Mouse (Mus musculus): ENCODE measurements at regions not wholly inside any gene's neighbourhood (a gene's known extent, or its start where the extent isn't known, plus 50 kb on each side); places are given as distances from the start of the nearest gene placed in this dataset.
"Not testable (repeated sequence)": the region's sequence is repeated elsewhere in the genome, so short reads cannot be mapped to it uniquely, and the experiment has no call there.

DNA sequence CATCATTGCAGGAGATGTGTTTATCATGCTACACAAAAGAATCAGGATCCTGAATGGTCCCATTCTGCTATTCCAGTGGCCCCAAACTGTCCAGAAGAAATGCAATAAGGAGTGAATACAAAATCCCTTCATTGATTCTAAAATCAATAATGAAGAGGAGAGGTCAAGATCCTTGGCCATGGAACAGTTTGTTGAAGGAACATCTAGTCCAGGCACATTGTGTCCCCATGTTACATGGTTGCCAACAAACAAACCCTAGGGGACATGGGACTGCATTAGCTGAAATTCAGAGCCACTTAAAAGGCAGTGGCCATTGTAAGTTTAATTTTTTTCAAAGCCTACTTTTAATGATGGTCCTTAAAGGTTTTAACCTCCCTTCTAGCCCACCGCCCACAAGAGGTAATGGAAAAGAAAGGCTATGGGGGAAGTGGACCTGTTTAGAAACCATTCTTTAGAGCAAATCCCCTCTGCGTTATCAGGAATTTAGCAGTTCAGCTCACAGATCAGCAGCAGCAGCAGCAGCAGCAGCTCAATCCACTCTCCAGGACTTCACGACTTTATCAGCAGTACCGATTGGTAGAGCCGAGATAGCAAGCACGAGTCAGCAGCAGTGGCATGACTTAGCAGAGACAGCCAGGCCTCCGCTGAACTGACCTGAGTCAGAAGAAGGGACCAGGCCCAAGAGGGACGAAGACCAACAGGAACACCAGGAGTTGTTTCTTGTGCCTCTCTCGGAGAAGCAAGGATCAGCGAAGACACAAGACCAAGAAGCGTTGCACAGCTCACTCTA lies 268.3 kb downstream of the Setd4 start:
- DNase-seq, result no peak

DNA sequence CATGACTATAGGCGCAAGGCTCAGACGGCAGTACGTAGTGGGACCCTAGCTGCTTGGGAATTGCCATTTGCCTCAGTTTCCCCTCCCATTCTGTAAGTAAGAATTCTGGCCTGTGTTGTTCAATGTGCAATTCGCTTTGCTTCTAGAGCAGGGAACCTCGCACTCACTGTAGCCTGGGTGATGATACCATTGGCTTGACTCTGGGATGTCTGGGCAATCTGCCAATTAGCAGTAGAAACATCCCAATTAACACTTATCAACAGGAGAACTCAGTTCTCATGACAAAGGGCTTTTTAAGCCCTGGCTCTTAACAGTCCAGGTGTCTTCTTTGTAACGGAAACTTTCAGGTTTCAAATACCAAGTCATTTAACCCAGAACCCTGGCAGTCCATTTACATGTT lies 270.2 kb downstream of the Setd4 start:
- DNase-seq, result no peak

DNA sequence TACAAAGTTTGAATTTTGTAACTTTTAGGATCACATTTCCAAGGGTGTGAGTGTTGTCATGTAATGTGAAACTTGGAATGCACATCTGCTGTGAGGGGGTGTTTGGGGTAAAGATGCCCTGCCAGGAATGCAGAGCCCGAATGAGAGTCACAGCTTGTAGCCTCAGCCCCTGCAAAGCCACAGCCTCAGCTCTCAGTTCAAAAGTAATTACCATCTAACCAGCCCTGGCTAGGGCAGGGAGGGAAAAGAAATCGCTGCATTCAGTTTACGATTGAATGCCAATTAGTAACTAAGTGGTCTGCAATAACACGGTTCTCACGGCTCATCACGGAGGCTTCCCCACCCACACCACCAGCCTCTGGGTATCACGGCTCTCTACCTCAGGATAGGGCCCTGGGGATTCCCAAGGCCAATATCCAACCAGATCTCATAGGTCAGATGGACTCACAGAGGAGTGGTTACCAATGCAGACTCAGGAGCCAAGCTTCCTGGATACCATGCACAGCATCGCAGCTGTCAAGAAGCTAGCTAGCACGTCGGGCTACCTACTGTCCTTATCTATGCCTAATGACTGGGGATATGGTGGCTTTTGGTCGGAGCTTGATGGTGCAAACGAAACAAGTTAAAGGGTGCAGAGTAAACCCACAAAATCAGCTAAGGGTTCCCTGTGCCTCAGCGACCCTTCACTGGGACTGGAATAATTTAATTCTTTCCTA lies 275.0 kb downstream of the Setd4 start:
- DNase-seq, result no peak

DNA sequence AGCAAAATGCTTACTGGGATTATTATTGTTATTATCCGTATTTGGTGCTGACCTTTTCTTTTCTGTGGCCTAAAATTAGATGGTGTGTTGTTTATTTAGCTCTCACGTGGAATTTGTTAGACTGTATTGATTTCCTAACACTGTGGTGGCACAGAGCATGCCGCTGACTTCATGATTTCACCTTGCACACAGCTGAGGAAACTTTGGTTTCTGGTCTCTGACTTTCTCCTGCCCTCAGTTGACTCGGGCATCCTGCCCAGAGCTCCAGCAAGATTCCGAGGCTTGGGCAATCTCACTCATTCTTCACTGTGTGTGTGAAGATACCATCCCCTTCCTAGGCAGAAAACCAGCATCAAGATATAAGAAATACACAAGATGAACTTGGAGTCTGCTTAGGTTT lies 279.0 kb downstream of the Setd4 start:
- no peak for DNase-seq

DNA sequence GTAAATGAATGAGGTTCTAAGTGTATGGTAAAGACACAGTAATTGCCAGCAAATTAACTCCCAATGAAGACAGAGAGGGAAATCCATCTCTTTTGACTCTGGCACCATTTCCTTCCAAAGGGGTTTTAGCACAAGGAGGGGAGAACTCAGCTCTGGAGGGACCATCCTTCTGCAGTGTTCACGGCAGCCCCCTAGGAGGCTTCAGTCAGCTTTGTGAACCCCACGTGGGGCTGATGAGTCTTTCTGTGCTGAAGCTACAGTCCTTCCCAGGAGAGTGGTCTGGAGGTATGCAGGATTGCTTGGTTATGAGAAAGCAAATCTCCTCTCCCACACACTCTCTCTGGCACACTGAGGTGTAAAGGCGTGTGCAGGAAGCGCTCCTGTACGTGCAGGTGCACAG lies 280.7 kb downstream of the Setd4 start:
- no peak for DNase-seq

DNA sequence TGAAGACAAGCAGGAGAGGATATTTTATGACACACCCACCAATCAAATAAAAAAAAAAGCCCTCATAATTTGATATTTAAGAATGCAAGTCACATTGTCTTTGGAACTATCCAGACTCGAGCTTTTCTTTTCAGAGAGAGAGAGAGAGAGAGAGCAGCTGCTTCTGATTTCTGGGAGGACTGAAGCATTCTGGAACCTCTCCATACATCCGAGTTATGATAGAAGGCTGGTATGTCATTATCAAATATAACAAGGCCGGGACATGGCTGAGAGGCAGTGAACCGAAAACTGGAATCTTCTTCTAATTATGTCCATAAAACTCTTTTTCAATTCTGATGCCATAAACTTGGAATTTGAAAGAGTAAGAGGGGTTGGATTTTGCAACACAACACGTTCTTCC lies 284.3 kb downstream of the Setd4 start:
- no peak for DNase-seq

DNA sequence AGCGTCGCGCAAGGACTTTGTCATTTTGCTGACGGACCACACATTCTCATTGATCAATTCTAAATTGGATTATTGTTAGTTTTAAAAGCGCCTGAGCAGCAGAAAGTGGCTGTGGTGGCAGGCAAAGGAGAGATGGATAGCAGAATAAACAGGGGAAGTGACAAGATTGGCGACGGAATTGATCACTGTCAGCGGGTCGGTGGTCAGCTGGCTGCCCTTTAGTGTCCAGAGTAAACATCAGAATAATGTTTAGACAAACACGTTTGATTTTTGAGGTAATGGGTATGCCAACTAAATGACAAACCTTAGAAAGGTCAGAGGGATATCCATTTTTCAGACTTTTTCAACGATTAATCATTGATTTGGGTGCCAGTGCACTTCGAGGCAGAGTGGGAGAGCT lies 292.2 kb downstream of the Setd4 start:
- no peak for DNase-seq

DNA sequence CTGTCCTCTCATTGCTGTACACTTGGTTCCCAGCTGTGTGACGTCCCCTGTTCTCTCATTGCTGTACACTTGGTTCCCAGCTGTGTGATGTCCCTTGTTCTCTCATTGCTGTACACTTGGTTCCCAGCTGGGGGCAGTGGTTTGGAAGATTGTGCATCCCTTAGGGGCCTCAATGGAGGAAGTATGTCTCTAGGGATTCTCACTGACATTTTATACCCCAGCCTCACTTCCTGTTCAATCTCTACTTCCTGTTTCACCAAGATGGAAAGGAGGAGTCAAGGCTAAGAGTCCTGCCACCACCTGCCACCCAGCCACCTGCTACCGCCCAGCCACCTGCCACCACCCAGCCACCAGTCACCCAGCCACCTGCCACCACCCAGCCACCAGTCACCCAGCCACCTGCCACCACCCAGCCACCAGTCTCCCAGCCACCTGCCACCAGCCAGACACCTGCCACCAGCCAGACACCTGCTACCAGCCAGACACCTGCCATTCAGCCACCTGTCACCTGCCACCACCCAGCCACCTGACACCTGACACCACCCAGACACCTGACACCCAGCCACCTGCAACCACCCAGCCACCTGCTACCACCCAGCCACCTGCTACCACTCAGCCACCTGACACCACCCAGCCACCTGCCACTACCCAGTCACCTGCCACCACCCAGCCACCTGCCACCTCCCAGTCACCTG lies 295.1 kb downstream of the Setd4 start:
- DNase-seq, result no peak

DNA sequence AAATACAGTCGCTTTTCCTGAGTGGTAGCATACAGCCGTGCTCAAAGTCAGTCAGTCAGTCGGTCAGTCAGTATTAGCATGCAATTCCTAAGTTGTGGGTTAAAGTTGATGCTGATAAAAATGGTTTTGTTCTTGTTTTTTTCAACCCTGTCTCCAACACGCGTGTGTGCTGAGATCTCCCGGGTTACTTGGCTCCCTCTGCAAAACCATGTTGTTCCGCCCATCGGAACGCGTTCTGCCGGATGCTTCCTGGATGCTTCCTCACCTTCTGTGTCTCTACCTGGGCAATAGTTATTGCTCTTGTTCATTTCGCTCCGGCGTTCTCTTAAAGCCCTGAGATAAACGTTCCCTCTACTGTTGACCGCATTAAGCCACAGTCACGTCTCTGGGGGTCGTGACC lies 296.9 kb downstream of the Setd4 start:
- DNase-seq, result no peak

DNA sequence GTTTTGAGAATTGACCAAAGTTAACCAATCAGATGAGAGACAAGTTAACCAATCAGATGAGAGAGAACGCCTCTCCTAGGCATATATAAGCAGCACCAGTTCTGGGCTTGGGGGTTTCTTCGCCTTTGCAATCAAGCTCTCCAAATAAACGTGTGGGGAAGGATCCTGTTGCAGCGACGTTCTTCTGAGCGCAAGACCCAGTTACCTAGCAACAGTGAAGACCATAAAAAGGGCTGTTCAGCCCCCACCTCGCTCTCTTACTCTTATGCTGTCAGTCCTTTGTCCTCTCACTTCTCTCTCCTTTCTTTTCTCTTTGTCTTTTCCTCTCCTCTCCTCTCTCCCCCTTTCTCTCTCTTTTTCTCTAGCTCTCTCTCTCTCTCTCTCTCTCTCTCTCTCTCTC lies 297.7 kb downstream of the Setd4 start:
- DNase-seq, result not testable (repeated sequence)

DNA sequence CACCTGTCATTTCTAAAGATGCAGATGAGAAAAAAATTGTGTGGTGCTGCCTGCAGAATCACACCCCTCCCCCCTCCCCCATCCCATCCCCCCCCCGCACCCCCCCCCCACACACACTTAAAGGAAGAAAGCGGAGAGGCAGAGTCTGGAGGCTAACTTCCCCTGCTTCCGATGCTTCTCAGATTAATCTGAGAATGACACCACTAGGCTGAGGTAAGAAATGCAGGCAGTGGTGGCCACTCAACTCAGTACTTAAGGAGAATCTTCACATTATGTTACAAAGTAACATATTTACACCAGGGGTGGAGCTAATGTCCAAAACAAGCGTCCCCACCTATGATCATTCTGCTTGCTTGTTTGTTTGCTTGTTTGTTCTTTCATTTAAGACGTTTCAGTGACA lies 309.4 kb downstream of the Setd4 start:
- DNase-seq, result no peak

DNA sequence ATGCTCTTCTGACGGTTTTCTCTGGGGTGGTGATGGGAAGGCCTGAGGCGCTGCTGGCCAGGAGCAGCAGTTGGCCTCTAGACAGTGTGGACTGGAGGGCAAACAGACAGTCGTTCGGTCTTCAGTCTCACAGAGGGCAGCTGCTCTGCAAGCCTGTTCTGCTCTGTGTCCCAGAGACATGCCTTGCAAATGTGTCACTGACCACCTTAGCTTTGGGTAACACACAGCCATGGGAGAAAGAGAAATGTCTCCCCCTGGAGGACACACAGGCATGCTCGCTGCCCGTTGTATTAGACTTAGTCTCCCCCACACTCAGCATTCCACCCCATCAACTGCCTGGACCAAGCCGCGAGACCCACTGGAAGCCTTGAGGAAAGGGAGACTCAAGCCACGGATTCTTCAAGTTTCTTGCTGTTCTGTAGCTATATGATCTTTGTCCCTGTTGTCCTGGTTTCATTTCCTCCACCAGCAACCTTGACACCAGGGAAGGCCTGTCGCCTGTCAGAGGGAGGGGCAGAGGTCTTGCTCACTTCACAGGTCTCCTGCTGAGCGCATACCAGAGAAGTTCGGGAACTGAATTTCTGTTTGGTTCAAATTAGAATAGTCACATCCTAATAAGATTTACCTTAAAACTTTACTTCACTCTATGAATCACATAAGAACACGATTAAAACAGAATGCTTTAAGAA lies 310.8 kb downstream of the Setd4 start:
- peak; percentile 66 for DNase-seq

DNA sequence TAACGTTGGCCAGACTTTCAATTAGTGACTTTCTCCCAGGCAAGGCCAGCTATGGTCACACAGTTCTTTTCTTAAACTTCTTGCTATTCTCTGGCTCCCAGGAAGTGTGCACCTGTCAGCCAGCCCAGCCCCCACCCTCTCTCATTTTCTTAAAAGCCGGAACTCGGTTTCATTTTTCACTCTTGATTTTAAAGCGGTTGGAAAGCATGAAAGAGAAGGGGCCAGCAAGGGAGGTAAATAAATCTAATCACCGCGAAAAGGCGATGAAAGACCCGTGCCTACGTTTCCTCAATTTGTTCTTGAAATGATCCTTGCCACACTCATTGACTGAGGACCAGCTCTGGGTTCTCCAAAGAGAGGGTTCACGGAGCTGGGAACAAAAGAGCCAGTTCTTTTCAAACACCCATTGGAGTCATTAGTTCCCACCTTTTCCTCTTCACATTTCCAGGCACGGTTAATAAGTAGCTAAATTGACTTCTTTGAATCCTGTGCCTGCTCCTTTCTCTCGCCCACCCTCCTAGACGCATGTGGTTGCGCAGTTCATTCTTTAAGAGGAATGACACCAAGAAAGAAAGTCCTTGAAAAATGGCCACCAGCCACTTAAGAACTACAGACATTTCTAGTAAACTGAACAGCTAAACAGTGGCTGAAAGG lies 311.6 kb downstream of the Setd4 start:
- DNase-seq, result no peak

DNA sequence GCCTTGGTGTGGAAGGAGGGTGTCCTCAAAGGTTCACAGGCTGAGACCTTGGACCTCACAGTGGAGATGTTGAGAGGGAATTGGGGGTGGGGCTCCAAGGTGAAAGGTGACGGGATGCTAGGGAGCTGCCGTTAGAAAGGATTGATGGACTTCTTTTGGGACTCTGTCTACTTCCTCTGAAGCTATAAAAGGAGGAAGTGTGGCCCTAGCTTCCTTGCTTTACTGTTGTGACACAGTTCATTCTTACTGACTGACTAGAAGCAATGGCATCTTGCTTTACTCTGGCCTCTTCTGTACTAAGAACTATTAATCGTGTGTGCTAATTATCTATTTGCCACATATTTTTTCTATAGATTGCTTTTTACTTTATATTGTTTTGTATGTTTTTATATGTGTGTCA lies 315.8 kb downstream of the Setd4 start:
- DNase-seq, result no peak

DNA sequence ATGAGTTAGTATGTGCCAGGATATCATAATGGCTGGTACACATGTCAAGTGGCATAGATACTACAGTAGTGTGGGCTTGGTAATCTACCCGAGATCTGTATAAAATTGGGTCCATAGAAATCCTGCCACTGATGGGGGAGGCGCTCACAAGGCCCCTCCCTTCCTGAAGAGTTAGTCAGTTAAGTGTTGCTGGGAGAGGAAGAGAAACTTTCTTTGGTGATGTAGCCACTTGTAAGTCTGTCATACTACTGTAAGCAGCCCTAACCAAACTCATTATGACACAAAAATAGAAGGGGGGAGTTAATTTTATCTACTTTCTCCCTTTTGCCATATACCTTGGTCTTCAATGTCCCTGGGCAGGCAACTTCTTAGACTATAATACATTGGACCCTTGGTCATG lies 316.3 kb downstream of the Setd4 start:
- DNase-seq, result no peak

DNA sequence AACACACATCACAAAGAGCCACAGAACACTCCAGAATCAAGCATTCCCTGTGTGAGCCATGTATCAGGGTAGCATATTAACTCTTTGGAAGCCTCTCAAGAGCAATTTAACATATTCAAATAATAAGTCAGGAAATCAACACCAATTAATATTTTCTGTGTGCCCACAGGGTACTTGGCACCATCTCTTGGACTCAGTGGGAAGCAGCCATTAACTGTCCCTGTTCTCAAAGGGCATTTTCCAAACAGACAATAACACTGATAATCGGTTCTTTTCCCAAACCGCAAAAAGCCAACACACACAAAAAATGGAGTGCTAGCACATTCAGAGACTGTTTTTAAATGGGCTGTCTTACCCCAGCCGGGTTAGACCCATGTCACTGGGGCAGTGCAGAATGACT lies 317.0 kb downstream of the Setd4 start:
- DNase-seq, result no peak

DNA sequence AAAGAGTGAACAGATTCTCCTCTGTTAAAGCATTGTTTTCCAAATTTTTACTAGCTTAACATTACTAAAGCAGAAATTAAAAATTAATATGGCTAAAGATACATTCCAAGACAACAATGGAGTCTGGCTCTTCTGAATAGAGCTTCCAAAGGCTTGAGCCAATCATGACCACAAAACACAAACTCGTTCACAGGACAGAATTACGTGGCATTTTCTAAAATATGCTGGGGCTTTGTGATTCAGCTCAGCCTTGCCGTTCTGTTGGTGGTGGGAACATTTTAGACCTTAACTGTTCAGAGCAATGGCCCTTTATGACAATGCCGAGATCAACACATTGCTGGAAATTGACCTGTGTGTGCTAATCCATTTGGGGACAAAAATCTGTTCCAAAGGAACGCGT lies 318.7 kb downstream of the Setd4 start:
- no peak for DNase-seq

DNA sequence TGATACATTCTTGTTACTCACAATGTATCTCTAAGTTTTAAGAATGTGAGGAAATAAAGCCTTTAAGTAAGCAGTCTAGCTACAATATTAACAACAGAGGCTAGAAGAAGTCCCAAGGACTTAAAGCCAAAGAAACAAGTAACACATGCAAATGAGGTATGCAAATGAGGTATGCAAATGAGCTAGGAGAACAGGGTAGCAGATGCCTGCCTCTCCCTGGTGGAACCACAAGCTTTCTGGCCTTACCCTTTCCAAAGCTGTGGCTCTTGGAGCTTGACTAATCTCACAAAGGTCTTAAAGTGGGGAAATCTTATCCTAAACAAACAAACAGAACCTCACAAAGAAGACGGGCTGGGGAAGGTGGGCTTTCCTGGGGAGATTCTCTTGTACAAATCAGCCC lies 322.1 kb downstream of the Setd4 start:
- DNase-seq, result no peak

DNA sequence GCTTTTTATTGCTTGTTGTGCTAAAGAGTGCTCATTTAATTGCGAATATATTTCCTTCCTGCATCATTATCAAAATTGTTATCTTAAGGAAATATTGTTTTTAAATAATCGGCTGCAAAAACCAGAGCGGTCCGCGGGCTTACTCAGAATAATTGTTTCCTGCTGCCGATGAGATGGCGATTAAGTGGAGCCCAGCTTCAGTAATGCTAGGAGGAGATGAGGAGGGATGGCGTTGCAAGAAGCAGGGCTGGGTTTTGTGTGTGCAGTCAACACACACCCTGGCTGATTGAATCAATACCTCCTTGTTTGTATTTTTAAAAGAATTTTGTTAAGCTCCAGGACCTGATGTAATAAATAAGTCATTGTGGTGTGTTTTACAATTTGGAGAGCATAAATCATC lies 331.2 kb downstream of the Setd4 start:
- no peak for DNase-seq

DNA sequence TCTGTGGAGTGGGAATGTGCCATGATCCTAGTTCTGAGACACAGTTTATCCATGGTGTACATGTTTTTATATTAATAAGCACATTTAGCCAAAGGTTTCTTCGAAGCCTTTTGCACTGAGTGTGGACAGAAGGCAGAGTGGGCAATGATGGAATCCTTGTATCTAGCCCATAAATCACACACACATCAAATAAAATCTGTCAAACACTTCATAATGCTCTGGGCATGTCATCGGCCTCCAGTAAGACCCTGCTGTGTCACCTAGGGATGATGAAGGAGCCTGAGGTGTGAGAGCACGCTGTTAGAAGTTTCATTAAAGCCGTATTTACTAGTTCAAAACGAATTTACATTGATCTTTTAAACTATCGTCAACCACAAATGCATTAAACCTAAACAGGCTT lies 331.7 kb downstream of the Setd4 start:
- DNase-seq, result no peak

DNA sequence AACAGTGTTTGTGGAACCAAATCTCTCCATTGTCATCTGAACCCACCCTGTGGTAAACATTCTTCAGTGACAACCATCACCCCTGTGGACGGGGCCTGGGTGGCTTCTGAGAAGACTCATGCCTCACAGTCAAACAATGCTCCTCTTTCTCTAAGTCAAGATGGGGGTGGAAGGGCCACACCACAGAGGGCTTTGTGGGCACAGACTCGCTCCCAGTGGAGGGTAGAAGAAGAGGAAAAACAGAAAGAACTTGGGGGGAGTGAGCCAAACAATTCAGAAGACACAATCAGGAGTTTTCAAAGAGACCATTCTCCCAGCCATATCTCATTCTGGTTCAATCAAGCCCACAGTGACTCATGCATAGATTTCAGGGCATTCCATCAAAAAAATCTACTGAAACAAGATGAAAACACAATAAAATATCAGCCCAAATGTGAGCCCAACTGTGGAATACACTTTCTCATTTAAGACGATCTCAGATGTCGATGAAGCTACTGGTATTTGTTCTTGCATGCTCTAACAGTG lies 339.7 kb downstream of the Setd4 start:
- DNase-seq, result no peak

DNA sequence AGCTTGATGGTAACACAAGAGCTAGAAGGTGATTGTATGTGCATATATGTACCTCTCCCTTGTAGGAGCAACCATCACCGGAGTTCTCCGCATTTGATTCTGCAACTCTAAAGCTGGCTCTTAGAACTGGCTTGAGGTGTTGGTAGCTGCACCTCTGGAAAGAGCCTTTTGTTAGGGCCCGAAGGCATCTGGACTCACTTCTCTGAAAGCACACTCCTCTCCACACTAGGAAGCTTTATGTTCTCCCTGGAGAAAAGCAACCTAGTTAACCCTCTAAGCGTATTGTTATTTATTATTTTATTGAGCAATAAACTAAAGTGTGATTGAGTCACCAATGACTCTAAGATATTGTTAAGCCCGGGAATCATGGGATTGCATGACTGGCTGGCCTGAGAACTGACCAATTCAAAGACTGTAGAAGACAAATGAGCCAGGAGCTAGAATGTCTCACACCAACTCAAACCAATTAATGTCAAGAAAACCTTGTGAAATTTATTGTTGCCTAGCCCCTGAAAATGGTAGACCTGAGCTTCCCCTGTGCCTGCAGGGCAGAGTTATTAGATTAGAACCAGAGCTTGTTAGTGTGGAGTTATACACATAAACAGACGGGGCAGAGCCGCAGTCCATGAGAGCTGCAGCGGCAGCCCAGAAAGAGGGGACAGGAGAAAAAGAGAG lies 340.6 kb downstream of the Setd4 start:
- no peak for DNase-seq

Data from right cerebral cortex, postnatal 14 days (tissue).